Mouse (Mus musculus): ENCODE data around the gene Mycl.

The Mycl gene

GRCm38 (mm10) chr4:123016451-123016957, 21.1 kb downstream of the Mycl start, which contains the start of gene Trit1:
Trit1 (plus strand) TSS chr4:123016597.
- DNase-seq (ENCODE audit: low spot score) = peak; percentile 93

DNA sequence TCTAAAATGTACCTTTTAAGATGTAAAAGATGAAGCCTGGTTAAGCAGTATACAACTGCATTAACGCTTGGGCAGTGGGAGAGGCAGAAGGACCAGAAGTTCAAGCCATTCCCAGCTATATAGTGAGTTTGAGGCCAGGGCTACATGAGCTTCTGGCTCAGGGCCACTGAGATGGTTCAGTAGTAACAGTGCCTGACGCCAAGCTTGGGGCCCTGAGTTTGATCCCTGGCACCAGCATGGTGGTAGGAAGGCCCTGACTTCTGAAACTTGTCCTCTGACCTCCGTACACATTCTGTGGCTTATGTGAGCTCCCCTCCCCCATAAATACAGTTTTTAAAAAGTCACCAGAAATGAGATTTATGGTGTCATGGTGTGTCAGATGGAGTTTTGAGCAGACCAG, 26.1 kb downstream of the Mycl start:
- no peak for DNase-seq (ENCODE audit: low spot score)

GRCm38 (mm10) chr4:123022896-123023295, 27.4 kb downstream of the Mycl start:
- DNase-seq (ENCODE audit: low spot score) = no peak

DNA sequence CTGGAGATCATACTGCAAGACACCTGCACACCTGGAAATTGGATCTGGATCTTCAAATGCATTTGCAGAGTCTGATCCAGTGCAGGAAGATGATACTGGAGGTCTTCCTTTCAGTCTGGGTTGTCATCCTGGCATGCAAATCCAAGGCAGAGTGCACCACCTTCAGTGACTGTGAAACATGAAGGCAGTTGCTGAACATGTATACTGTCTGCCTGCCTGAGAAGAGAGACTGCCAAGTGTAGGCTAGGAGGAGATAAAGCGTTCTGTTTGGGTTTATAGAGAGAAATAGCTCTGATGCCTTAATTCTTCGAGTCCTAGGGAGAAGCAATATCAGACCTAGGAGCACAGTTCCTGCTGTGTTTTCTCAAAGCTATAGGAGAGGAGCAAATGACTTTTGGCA, 30.0 kb downstream of the Mycl start:
- DNase-seq (ENCODE audit: low spot score) = no peak

- no peak for DNase-seq (ENCODE audit: low spot score)
Observed at GRCm38 (mm10) chr4:123026161-123026560, 30.7 kb downstream of the Mycl start.

GRCm38 (mm10) chr4:123026597-123026996, 31.1 kb downstream of the Mycl start:
- DNase-seq (ENCODE audit: low spot score) = no peak

- no peak for DNase-seq (ENCODE audit: low spot score)
Observed at GRCm38 (mm10) chr4:123034841-123035240, 39.4 kb downstream of the Mycl start.

GRCm38 (mm10) chr4:123035636-123036035, 40.2 kb downstream of the Mycl start:
- DNase-seq (ENCODE audit: low spot score) = no peak

GRCm38 (mm10) chr4:123036710-123037109, 41.3 kb downstream of the Mycl start:
- no peak for DNase-seq (ENCODE audit: low spot score)

DNA sequence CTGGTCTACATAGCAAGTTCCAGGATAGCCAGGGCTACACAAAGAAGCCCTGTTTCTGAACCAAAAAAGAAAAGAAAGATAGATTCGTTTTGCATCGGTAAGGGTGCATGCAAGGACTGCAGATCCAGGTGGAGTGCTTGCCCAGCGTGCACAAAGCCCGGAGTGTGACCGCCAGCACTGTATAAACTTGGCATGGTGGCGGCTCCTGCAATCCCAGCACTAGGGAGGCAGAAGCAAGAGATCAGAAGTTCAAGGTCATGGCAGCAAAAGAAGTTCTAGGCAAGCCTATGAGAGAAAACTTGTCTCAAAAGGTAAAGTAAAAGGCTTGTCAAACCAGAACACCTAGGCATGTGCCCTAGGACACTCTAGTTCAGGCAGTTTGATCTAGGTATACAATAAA, 45.7 kb downstream of the Mycl start:
- no peak for DNase-seq (ENCODE audit: low spot score)

- DNase-seq (ENCODE audit: low spot score) = no peak
Observed at GRCm38 (mm10) chr4:123043858-123044257, 48.4 kb downstream of the Mycl start.

- no peak for DNase-seq (ENCODE audit: low spot score)
Observed at GRCm38 (mm10) chr4:123044842-123045241, 49.4 kb downstream of the Mycl start.

DNA sequence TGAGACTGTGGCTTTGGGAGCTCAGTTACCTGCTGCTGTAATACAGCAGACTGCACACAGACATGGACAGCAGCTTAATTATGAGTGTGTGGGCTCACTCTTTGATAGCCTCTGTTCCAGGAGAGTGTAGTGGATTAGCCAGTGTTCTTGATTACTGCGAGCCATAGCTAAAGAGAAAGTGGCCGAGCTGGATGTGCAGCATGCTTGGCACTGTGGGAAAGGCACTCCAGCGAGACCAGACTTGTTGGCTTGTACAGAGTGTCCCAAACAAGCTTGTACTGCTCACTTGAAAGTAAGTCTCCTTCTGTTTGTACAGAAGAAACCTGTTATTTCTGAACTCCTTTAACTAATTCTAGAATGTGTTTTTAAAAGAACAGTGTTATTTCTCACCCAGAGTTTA, 50.8 kb downstream of the Mycl start:
- DNase-seq (ENCODE audit: low spot score) = no peak

GRCm38 (mm10) chr4:123050681-123051211, 55.3 kb downstream of the Mycl start:
- peak; percentile 32 for DNase-seq (ENCODE audit: low spot score)

Data from yolk sac, embryonic 10.5 days (tissue).